In the genomic region with DNA sequence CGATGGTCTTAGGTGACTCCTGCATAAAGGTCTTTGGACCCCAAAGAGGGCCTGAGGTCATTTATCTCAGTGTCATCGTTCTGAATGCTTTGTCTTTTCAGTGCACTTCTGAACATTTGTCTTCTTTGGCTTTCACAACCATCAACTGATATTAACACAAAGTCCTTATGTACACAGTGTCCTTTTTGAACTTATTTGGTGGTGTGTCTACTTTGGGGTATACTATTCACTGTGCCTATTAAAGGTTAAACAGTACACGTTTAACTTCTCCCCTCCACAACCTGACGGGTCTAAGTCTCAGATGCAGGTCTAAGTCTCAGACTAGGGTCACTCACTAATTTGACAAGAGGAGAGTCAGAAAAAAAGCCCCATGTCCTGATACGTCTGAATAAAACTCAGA, we compare ENCODE assay signal across 8 mouse cellular contexts. TPM values are rescaled to one million over a fixed set of nuclear protein-coding genes. Genes with fewer than 3 reads are reported as not detected.
DNase-seq lines count a peak whose midpoint lies in the region; ATAC-seq and TF ChIP-seq lines count a peak whose summit lies in the region.

No protein-coding gene starts in this region.

- peaks cover 13% of the 10 kb centered on the region for H3K36me3 ChIP-seq in embryonic facial prominence, embryonic 12.5 days
- 0 out of 2 replicates have a peak, but pooled peaks cover 5% of the 10 kb centered on the region for H3K36me3 ChIP-seq in intestine, embryonic 15.5 days
- H3K36me3 ChIP-seq in neural tube, embryonic 12.5 days, result peaks cover 10% of the 10 kb centered on the region; the same call in 1 of the 2 replicates

- H3K9ac ChIP-seq in embryonic facial prominence, embryonic 12.5 days, result peak overlapping the region; percentile 54
- H3K9ac ChIP-seq in intestine, embryonic 15.5 days, result peak overlapping the region; percentile 87
- peak overlapping the region; percentile 74 for H3K9ac ChIP-seq in neural tube, embryonic 12.5 days

- DNase-seq in layer of hippocampus, adult 2 months (ENCODE audit: low spot score in 2 of 2), result no peak
- no peak for DNase-seq in layer of hippocampus, adult 9-11 months
- DNase-seq in urinary bladder, postnatal 10 days (ENCODE audit: low spot score), result no peak
- no peak for DNase-seq in urinary bladder, postnatal 4 days (ENCODE audit: low spot score in 2 of 2)

- peaks cover 31% of the 10 kb centered on the region for H3K4me1 ChIP-seq in embryonic facial prominence, embryonic 12.5 days
- peaks cover 13% of the 10 kb centered on the region for H3K4me1 ChIP-seq in intestine, embryonic 15.5 days (replicated peaks)
- H3K4me1 ChIP-seq in neural tube, embryonic 12.5 days, result peaks cover 37% of the 10 kb centered on the region

- H3K9me3 ChIP-seq in embryonic facial prominence, embryonic 12.5 days, result no peaks in the 10 kb centered on the region
- H3K9me3 ChIP-seq in intestine, embryonic 15.5 days, result no peaks in the 10 kb centered on the region
- H3K9me3 ChIP-seq in neural tube, embryonic 12.5 days, result no peaks in the 10 kb centered on the region

- H3K27me3 ChIP-seq in embryonic facial prominence, embryonic 12.5 days, result no peaks in the 10 kb centered on the region
- no peaks in the 10 kb centered on the region for H3K27me3 ChIP-seq in intestine, embryonic 15.5 days (replicated peaks)
- no peaks in the 10 kb centered on the region for H3K27me3 ChIP-seq in neural tube, embryonic 12.5 days (replicated peaks)

- WGBS in embryonic facial prominence, embryonic 12.5 days, result 15% methylated on average over 5 of the region's 5 CpGs
- WGBS in intestine, embryonic 15.5 days, result 14% methylated on average over 5 of the region's 5 CpGs
- 10% methylated on average over 5 of the region's 5 CpGs for WGBS in neural tube, embryonic 12.5 days

- peak overlapping the region; percentile 65 for H3K4me2 ChIP-seq in embryonic facial prominence, embryonic 12.5 days (replicated peaks)
- H3K4me2 ChIP-seq in intestine, embryonic 15.5 days (replicated peaks), result peak overlapping the region; percentile 64
- H3K4me2 ChIP-seq in neural tube, embryonic 12.5 days (replicated peaks), result peak overlapping the region; percentile 90

- peak overlapping the region; percentile 96 for H3K27ac ChIP-seq in layer of hippocampus, adult 2 months
- H3K27ac ChIP-seq in embryonic facial prominence, embryonic 12.5 days, result peak overlapping the region; percentile 92
- H3K27ac ChIP-seq in intestine, embryonic 15.5 days, result peak overlapping the region; percentile 95
- peak overlapping the region; percentile 46; the same call in 1 of the 2 replicates for H3K27ac ChIP-seq in neural tube, embryonic 12.5 days

- TF ChIP-seq CTCF in layer of hippocampus, adult 2 months (conservative IDR thresholded peaks at IDR 0.05), result no peak

- peak overlapping the region; percentile 99 for H3K4me3 ChIP-seq in layer of hippocampus, adult 2 months
- H3K4me3 ChIP-seq in embryonic facial prominence, embryonic 12.5 days, result peak overlapping the region; percentile 82
- peak overlapping the region; percentile 74 for H3K4me3 ChIP-seq in intestine, embryonic 15.5 days (replicated peaks)
- H3K4me3 ChIP-seq in neural tube, embryonic 12.5 days, result peak overlapping the region; percentile 53

- no peak for ATAC-seq in embryonic facial prominence, embryonic 12.5 days (ENCODE audit: insufficient number of reproducible peaks, insufficient read depth, low FRiP score, low TSS enrichment)
- ATAC-seq in intestine, embryonic 15.5 days, result no peak
- ATAC-seq in neural tube, embryonic 12.5 days (ENCODE audit: low FRiP score, low read depth), result no peak
- no peak for ATAC-seq in granulocyte monocyte progenitor cell, adult 5-6 weeks (replicated peaks; ENCODE audit: poor library complexity, severe bottlenecking)

RNA-seq across cellular contexts. Expression of a gene that starts 1.0 kb away (rescaled TPM):
- 10 to 100 TPM; 15.7 to 17.1 TPM for total RNA-seq in layer of hippocampus, adult 2 months (2021)
- 42.4 and 45.2 TPM in 2 replicates for polyA plus RNA-seq in embryonic facial prominence, embryonic 12.5 days (2016; fragmentation: Nextera tagmentation; extraction: Ambion mirVana)
- 43.4 and 44.9 TPM in 2 replicates for polyA plus RNA-seq in intestine, embryonic 15.5 days (2015; fragmentation: Nextera tagmentation; extraction: Ambion mirVana)
- 34.8 and 39.9 TPM in 2 replicates for polyA plus RNA-seq in neural tube, embryonic 12.5 days (2016; fragmentation: Nextera tagmentation; extraction: Ambion mirVana)
- 46.0 and 47.0 TPM in 2 replicates for total RNA-seq in granulocyte monocyte progenitor cell, adult 5-6 weeks (2014; fragmentation: Nextera tagmentation)
- 46.9 and 61.6 TPM in 2 replicates for total RNA-seq in granulocyte monocyte progenitor cell, adult 5-6 weeks (2017)

RNA-seq across cellular contexts. Expression of a gene that starts 1.1 kb away (rescaled TPM):
- total RNA-seq in layer of hippocampus, adult 2 months (2021), result 10 to 100 TPM; 76.5 to 80.7 TPM
- 41.1 and 43.0 TPM in 2 replicates for polyA plus RNA-seq in embryonic facial prominence, embryonic 12.5 days (2016; fragmentation: Nextera tagmentation; extraction: Ambion mirVana)
- polyA plus RNA-seq in intestine, embryonic 15.5 days (2015; fragmentation: Nextera tagmentation; extraction: Ambion mirVana), result 20.5 and 23.5 TPM in 2 replicates
- polyA plus RNA-seq in neural tube, embryonic 12.5 days (2016; fragmentation: Nextera tagmentation; extraction: Ambion mirVana), result 38.1 and 42.7 TPM in 2 replicates
- 21.9 and 25.8 TPM in 2 replicates for total RNA-seq in granulocyte monocyte progenitor cell, adult 5-6 weeks (2014; fragmentation: Nextera tagmentation)
- total RNA-seq in granulocyte monocyte progenitor cell, adult 5-6 weeks (2017), result 15.9 and 18.7 TPM in 2 replicates

RNA-seq across cellular contexts. Expression of a gene that starts 40.9 kb away (rescaled TPM):
- total RNA-seq in layer of hippocampus, adult 2 months (2021), result 100 to 1,000 TPM; 221 to 228 TPM
- polyA plus RNA-seq in embryonic facial prominence, embryonic 12.5 days (2016; fragmentation: Nextera tagmentation; extraction: Ambion mirVana), result 0.31 and 0.34 TPM in 2 replicates
- 0.11 TPM in 1 of 2 replicates, not detected in the other for polyA plus RNA-seq in intestine, embryonic 15.5 days (2015; fragmentation: Nextera tagmentation; extraction: Ambion mirVana)
- 0.72 and 1.0 TPM in 2 replicates for polyA plus RNA-seq in neural tube, embryonic 12.5 days (2016; fragmentation: Nextera tagmentation; extraction: Ambion mirVana)
- total RNA-seq in granulocyte monocyte progenitor cell, adult 5-6 weeks (2014; fragmentation: Nextera tagmentation), result not detected in 2 replicates
- not detected in 2 replicates for total RNA-seq in granulocyte monocyte progenitor cell, adult 5-6 weeks (2017)

Comparison
In these comparisons a context has a peak if more than half of its experiments do, and no peak if none do; other contexts are left out.
1. H3K27ac ChIP-seq: peak in every context shown above with its lines; median percentile 96 in layer of hippocampus, adult 2 months; 95 in intestine, embryonic 15.5 days; 92 in embryonic facial prominence, embryonic 12.5 days; 46 in neural tube, embryonic 12.5 days.